Mouse (Mus musculus): ENCODE measurements around the gene Lrp6.

DNA sequence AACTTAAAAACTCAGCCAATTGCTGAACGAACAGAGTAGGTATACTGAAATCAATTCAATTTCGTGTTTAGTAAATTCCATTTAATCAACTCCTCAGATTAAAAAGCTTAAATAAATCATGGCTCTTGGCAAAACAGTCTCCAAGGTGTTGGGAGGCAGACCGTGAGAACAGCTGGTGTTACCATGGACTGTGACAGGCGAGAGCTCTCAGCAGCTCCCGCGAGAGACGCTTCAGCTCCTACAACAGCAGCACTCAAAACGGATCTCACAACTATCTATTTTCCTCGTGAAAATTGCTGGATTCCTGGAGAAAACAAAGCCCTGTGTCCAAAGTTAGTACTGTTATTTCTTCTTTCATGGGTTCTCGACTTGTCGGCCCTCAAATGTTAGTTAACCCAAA lies 116.8 kb downstream of the Lrp6 start:
- TF ChIP-seq POLR2A (IDR thresholded peaks at IDR 0.05; ENCODE audit: borderline replicate concordance, low read depth, low read length) (no peak), CTCF (IDR thresholded peaks at IDR 0.05; ENCODE audit: low read depth, low read length) (no peak)

Measured in bone marrow macrophage, adult 2 months (primary cell).